Mouse (Mus musculus): Measurements from ENCODE around the gene Gmds. TPM values are rescaled to one million over a fixed set of nuclear protein-coding genes. Genes with fewer than 3 reads are reported as not detected.

The Gmds gene
- total RNA-seq, 2 experiments from 2014 or later: 15.8 to 17.7 TPM

- peak in 1 of 2 experiments; percentile 54 for DNase-seq (ENCODE audit: extremely low spot score in 1 of 2, low spot score in 2 of 2)
- intact Hi-C loops (cut with DNase I): no loop called here
These were observed 527.6 kb downstream of the Gmds start for GRCm38 (mm10) chr13:31810693-31811541.

- intact Hi-C loops (cut with DNase I): no loop called here
- DNase-seq (ENCODE audit: extremely low spot score in 1 of 2, low spot score in 2 of 2): no peak
These were observed 528.2 kb downstream of the Gmds start for GRCm38 (mm10) chr13:31810375-31810692.

- intact Hi-C loops (cut with DNase I): loop anchor here (10.0 kb wide), 1 partner anchor 185 kb away; the partner anchor contains the start of gene Foxf2
- no peak for DNase-seq (ENCODE audit: extremely low spot score in 1 of 2, low spot score in 2 of 2)
These were observed 528.8 kb downstream of the Gmds start for GRCm38 (mm10) chr13:31809701-31810100.

- intact Hi-C loops (cut with DNase I): loop anchor here (10.0 kb wide), 1 partner anchor 184 kb away; the partner anchor contains the start of gene Foxf2
- DNase-seq (ENCODE audit: extremely low spot score in 1 of 2, low spot score in 2 of 2): no peak
These were observed 529.6 kb downstream of the Gmds start for GRCm38 (mm10) chr13:31808804-31809420.

- DNase-seq (ENCODE audit: extremely low spot score in 1 of 2, low spot score in 2 of 2): peak in 1 of 2 experiments; percentile 60
- intact Hi-C loops (cut with DNase I): loop anchor here (10.0 kb wide), 1 partner anchor 183 kb away; the partner anchor contains the start of gene Foxf2
These were observed 530.3 kb downstream of the Gmds start for GRCm38 (mm10) chr13:31808116-31808803.

- intact Hi-C loops (cut with DNase I): loop anchor here (10.0 kb wide), 1 partner anchor 183 kb away; the partner anchor contains the start of gene Foxf2
- peak in 1 of 2 experiments; percentile 30 for DNase-seq (ENCODE audit: extremely low spot score in 1 of 2, low spot score in 2 of 2)
These were observed 530.8 kb downstream of the Gmds start for GRCm38 (mm10) chr13:31807736-31808115.

GRCm38 (mm10) chr13:31806890-31807735 lies 531.4 kb downstream of the Gmds start:
- intact Hi-C loops (cut with DNase I): loop anchor here (10.0 kb wide), 1 partner anchor 182 kb away; the partner anchor contains the start of gene Foxf2
- DNase-seq (ENCODE audit: extremely low spot score in 1 of 2, low spot score in 2 of 2): peak in 1 of 2 experiments; percentile 59

- intact Hi-C loops (cut with DNase I): loop anchor here (10.0 kb wide), 1 partner anchor 182 kb away; the partner anchor contains the start of gene Foxf2
- peak; percentile 34 to 93 for DNase-seq (ENCODE audit: extremely low spot score in 1 of 2, low spot score in 2 of 2)
These were observed 532.1 kb downstream of the Gmds start, which contains the start of gene Foxc1 for GRCm38 (mm10) chr13:31806428-31806832. Gene Foxc1, plus strand, starts transcription at chr13:31806633.

GRCm38 (mm10) chr13:31805831-31806427 lies 532.6 kb downstream of the Gmds start:
- DNase-seq (ENCODE audit: extremely low spot score in 1 of 2, low spot score in 2 of 2): no peak
- intact Hi-C loops (cut with DNase I): loop anchor here (10.0 kb wide), 1 partner anchor 181 kb away; the partner anchor contains the start of gene Foxf2

GRCm38 (mm10) chr13:31804571-31804970 lies 534.0 kb downstream of the Gmds start:
- peak in 1 of 2 experiments; percentile 47 for DNase-seq (ENCODE audit: extremely low spot score in 1 of 2, low spot score in 2 of 2)

GRCm38 (mm10) chr13:31803166-31804093 lies 535.1 kb downstream of the Gmds start:
- DNase-seq (ENCODE audit: extremely low spot score in 1 of 2, low spot score in 2 of 2): peak in 1 of 2 experiments; percentile 50
- intact Hi-C loops (cut with DNase I): loop anchor here (5.0 to 10.0 kb wide), 4 partner anchors 179 to 929 kb away; partner anchors contain the start of gene Foxf2

More at GRCm38 (mm10) chr13:31804571-31804970, 534.0 kb downstream of the Gmds start:
- intact Hi-C loops (cut with DNase I): loop anchor here (5.0 to 10.0 kb wide), 4 partner anchors 180 to 928 kb away; partner anchors contain the start of gene Foxf2

GRCm38 (mm10) chr13:31802447-31802846 lies 536.1 kb downstream of the Gmds start:
- DNase-seq (ENCODE audit: extremely low spot score in 1 of 2, low spot score in 2 of 2): no peak
- intact Hi-C loops (cut with DNase I): loop anchor here (5.0 to 10.0 kb wide), 4 partner anchors 178 to 930 kb away; partner anchors contain the start of gene Foxf2

- DNase-seq (ENCODE audit: extremely low spot score in 1 of 2, low spot score in 2 of 2): no peak
- intact Hi-C loops (cut with DNase I): loop anchor here (2.0 to 10.0 kb wide), 6 partner anchors 177 to 930 kb away; partner anchors contain the start of gene Foxf2
These were observed 536.7 kb downstream of the Gmds start for GRCm38 (mm10) chr13:31801703-31802305.

- DNase-seq (ENCODE audit: extremely low spot score in 1 of 2, low spot score in 2 of 2): peak; percentile 56 to 93
- intact Hi-C loops (cut with DNase I): loop anchor here (2.0 to 10.0 kb wide), 6 partner anchors 176 to 931 kb away; partner anchors contain the start of gene Foxf2
These were observed 537.7 kb downstream of the Gmds start for GRCm38 (mm10) chr13:31800581-31801576.

- intact Hi-C loops (cut with DNase I): loop anchor here (5.0 to 10.0 kb wide), 2 partner anchors 504 to 987 kb away; partner anchors contain the start of gene Mylk4
These were observed 540.5 kb downstream of the Gmds start for GRCm38 (mm10) chr13:31798075-31798474.

More at GRCm38 (mm10) chr13:31798075-31798474, 540.5 kb downstream of the Gmds start:
- DNase-seq (ENCODE audit: extremely low spot score in 1 of 2, low spot score in 2 of 2): peak in 1 of 2 experiments; percentile 60
